Mouse (Mus musculus): ENCODE measurements at regions not wholly inside any gene's neighbourhood (a gene's known extent, or its start where the extent isn't known, plus 50 kb on each side); places are given as distances from the start of the nearest gene placed in this dataset.
A peak's percentile ranks its signal among the peaks of the same experiment; 100 is the strongest.

DNA sequence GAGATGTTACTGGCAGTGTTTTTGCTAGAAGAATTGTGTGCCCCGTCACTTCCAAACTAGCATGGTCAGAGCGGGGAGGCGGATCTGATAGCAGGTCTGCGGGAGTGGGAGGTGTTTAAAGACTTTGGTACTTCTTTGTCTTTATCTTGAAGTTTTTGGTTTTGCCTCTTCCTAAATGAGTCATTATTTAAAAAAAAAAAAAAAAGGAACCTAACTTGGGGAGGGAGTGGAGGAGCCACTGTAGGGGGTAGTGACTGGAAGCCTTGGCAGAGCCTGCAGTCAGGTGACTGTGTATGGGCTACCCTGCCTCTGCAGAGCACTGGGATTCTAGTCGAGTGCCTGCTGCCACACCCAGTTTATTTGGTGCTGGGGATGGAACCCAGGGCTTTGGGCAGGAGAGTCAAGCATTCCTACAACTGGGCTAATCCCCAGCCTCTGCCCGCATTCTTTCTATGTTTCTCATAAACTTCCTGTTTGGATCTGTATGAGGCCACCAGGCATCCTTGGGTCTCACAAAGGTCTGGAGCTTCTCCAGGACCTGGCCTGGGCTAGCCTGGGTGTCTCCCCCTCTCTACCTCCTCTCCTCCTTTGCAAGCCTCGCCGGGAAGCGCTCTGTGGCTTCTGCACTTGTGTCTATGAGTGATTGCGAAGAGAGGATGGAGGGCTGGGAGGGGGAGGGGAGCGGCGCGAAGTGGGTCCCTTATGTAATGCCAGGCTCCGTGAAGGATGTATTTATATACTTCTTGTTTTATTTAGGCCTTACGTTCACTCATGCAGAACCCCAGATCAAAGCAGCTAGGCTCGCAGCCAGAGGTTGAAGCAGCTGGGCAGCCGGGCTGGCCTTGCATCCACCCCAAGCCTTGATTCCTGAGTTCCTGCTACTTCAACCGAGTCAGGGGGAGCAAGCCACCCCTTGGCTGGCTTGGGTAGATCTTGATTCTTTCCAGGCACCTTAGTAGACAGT, 143.1 kb upstream of the Mrps10 start:
- peak; percentile 14 for DNase-seq (ENCODE audit: low spot score)

DNA sequence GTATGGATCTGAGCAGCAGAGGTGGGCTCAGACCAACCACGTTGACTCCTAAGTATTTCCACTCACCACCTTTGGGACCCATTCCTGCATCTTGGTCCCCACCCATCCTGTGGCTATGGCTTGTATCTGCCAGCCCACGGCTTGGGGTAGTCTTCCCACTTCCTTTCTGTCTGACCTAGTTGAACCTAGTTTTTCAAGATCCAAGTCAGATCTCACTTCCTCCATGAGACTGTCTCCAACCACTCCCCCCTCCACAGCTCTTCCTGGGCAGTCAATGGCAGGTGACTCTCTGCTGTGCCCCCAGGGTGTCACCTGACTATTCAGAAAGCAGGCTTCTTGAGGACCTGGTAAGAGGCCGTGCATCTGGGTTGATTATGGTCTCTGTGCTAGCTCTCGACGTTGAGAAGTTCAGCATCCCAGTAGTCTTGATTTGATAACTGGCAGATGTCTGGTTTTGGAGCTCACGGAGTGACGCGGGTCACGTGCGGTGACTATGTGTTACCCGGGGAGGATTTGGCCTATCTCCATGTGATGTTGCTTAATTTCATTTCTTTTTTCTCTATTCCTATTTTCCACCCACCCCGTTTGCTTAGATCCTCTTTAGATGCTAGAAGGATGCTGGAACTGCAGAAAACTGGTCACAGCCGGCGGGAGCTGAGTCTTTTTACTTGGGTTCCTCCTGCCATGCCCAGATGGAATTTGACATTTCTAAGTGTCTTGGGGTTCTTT, 147.5 kb upstream of the Mrps10 start:
- peak; percentile 18 for DNase-seq (ENCODE audit: low spot score)

DNA sequence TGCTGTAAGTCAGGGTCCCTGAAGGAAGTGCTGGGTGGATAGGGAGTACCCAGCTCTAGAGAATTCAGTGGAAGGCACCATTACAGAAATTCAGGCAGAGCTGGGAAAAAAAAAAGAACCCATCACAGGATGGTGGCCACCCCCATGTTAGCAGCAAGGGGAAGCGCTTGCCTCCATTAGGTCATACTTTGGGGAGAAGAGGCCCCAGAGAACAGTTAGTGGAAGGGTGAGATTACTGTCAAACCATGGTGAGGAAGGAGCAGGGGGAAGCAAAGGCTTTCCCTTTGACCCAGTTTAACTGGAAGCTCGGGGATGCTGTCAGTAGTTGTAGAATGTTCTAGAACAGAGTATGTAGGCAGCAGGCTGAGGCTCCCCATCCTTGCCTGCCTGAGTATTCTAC, 148.8 kb upstream of the Mrps10 start:
- DNase-seq (ENCODE audit: low spot score): no peak

DNA sequence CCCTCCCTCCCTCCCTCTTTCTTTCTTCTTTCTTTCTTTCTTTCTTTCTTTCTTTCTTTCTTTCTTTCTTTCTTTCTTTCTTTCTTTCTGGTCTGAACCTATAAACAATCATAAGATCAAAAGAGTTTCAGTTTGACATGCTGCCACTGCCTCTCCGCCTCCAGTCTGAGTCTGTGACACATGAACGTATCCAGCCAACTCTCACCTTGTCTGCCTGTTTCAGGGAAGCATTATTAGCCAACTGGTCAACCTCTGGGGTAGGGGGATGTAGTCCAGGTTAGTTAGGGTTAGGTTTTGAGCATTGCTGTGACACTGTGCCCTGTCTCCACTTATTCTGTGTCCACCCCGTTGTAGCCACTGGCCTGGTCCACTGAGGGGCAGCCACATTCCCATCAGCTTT, 152.2 kb upstream of the Mrps10 start:
- no peak for DNase-seq (ENCODE audit: low spot score)

DNA sequence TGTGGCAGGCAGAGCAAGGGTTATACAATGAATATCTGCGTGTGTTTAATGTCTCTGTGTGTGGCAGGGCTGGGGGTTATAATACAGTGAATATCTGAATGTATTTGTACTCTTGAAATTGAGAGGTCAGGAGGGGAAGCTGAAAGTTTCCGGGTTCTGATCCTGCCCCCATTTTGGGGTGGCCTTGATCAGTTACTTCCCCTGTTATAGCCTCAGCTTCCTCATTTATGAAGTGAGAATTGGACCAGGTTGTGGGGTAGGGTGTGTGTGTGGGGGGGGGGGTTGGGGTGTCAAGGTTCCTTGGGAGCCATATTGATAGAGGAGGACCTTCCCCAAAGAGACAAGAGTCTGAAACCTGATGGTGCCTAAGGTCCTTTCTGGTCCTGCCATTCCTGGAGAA, 152.8 kb upstream of the Mrps10 start:
- DNase-seq (ENCODE audit: low spot score): no peak

DNA sequence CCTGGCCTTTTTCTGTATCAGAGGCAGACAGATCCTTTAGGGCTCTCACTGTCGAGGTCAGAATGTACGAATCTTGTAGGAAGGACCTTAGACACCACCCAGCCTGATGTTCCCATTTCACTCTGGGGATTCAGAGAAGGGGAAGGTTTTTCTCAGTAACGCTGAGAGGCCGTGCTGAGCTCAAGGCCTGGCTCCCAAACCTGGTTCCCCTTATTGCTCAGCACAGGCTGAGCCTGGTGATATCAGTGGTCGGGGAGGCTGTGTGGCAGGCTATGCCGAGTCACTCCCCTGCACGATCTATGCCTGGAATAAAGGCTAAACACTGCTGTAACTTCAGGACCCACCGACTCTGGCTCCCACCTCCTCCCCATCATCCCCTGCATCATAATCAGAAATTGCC, 154.6 kb upstream of the Mrps10 start:
- DNase-seq (ENCODE audit: low spot score): peak; percentile 23

DNA sequence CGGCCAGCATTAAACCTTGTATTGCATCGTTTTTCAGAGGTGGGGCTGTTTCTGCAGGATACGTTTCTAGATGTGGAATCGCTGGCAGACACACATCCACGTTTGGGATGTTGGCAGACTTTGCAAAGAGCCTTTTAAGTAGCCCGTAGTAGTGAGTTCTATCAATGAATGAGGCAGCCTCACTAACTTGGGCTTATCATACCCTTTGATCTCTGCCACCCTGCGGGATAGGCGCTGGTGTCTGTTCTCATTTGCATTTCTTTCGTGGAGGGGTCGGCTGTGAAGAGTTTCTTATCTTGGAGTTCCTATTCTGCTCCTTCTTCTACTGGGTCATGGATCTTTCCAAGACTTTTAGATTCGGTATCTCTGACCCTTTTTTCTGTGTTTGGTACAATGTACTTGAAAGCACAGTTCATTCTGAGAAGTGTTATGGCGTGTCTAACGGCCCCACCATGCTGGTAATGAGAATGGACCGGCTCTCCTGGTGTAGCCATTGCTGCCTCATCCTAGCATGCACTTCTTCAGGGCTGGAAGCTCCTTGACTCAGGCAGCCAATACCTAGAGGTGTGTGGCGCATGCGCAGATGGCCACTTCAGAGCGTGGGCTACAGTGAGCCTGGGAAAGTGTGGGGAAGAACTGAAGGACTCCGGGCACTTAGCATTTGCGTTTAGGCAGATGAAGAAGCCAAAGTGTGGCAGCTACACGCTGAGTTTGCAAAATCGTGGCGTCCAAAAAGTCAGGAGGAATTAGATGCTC, 158.1 kb upstream of the Mrps10 start:
- no peak for DNase-seq (ENCODE audit: low spot score)

DNA sequence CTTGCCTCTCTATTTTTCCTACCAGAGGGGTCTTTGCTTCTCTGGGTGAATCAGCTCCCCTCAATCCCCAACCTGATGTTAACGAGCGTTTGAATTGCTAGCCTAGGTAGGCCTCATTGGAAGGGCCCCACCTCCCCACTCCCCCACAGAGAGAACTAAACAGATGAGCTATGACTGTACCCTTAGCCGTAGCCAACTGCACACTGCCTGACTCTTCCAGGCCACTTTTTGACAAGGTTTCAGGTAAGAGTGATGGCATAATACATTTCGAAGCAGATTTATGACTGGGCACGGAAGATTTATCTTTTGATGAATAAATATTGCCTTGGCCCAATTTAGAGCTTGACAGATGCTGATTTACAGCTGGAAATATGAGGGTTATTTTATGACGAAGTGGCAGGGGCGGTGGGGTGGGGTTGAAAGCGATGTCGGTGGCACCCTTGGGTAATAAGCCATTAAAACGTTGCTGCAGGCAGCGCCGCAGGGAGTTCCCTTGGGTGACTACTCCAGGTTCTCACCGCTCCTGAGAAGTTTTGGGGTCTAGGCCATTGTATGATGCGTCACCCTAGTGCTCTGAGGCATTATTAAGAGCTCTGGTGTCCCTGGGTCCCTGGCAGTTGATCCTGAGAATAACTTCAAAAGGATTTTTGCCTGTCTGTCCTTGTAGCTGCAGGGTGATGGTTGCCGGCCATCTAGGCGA, 159.7 kb upstream of the Mrps10 start:
- DNase-seq (ENCODE audit: low spot score): no peak

DNA sequence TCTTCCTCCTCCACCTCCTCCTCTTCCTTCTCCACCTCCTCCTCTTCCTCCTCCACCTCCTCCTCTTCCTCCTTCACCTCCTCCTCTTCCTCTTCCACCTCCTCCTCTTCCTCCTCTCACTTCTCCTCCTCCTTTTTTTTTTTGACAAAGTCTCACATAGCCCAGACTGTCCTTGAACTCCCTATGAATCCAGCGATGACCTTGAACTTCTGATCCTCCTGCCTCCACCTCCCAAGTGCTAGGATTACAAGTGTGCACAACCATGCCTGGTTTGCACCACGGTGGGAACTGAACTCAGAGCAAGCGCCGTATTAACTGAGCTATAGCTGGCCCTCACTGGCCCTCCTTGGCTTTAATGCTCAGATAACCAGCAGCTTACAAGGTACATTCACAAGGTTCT, 161.2 kb upstream of the Mrps10 start:
- no peak for DNase-seq (ENCODE audit: low spot score)

DNA sequence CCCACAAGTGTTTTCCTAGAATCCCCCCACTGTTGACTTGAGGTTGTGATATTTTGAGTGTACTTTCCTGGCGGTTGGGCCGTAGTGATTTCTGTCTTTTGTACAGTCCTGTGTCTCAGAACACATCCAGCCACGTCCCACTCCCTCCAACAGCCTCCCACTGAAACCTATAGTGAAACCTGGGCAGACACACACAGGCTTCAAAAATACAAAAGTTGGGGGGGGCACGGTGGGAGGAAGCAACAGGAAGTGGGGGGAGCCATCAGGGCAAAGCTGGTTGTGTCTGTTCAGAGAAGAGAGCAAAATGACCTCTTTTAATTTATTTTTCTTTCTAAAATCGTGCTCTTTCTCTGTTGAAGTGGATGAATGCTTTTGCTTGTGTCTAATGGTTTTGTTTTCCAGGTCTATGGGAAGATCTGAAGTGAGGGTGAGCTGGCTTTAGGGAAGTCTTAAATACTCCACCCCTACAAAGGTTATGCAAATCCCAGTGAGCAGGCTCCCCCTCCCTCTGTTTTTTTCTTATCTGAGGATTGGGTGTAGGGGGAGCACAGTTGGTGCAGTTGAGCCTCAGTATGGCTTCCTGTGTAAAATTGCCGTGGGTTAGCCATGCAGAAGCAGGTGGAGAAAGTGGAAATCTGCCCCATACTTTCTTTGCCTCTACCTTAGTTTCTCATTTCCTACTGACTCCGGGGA, 164.1 kb upstream of the Mrps10 start:
- no peak for DNase-seq (ENCODE audit: low spot score)

DNA sequence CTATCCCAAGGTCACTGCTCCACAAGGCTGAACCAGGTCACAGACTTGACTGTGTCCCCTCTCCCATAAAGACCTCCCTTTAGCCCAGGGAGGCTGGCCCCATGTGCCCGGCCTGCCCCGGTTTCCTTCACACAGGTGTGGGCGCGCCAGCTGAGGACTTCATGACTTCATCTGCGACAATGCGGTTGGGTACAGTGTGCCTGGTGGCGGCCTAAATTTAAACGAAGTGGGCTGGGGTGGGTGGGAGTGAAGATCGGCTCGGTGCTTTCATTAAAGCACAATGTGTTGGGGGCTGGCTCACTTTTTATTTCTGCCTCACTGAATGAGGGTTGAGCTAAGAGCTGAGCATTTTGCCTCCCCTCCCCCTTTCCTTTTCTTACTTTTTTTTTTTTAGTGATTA, 169.5 kb upstream of the Mrps10 start:
- DNase-seq (ENCODE audit: low spot score): no peak

DNA sequence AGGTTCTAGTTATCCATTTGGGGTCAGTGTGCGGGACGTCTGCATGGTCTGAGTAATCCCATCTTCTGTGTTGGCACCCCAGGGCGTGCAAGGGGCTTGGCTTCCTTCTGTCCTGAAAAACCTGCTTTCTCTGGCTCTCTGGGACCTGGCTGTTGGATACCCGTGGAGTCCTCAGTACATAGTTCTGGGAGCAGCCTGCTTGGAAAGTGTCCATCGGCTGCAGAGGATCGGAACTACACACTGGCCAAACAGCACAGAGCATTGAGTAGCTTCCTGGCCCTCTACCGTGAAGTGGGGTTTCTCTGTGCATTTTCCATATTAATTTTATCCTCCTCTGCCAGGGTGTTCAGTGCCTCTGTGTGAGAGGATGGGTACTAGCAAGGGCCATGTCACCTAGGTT, 170.7 kb upstream of the Mrps10 start:
- DNase-seq (ENCODE audit: low spot score): no peak

DNA sequence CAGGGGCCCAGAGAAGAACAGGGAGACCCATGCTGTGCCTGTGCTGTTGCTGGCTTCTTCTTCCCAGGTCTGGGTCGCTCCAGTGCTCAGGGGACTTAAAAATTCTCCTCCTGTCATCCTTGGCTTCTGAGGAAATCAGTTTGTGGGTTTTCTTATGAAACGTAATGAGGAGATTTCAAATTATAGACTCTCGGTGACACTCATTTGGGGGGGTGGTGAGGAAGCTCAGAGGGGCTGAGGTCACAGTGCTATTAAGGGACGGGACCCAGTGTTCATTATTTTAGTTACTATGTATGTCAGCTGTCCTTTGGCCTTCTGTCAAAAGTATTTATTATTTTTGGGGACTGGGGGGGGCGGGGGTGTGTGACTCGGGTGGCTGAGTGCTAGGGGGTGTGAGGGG, 171.7 kb upstream of the Mrps10 start:
- no peak for DNase-seq (ENCODE audit: low spot score)

DNA sequence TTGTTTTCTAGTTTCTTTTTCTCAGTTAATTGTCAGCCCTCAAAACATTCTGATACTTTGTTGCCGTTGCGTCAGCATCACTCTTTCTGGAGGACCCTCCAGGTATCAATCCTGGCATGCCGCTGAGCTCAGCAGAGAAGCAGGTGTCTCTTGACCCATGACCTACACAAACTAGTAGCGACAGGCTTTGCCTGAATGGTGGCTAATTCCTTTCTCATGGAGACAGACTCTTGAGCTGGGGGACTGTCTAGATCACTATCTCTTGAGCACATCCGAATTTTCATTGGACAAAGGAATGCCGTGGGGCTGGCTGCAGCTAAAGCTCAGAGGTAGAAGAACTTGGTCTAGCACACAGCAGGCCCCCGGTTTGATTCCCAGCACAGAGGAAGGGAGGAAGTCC, 172.7 kb upstream of the Mrps10 start:
- no peak for DNase-seq (ENCODE audit: low spot score)

DNA sequence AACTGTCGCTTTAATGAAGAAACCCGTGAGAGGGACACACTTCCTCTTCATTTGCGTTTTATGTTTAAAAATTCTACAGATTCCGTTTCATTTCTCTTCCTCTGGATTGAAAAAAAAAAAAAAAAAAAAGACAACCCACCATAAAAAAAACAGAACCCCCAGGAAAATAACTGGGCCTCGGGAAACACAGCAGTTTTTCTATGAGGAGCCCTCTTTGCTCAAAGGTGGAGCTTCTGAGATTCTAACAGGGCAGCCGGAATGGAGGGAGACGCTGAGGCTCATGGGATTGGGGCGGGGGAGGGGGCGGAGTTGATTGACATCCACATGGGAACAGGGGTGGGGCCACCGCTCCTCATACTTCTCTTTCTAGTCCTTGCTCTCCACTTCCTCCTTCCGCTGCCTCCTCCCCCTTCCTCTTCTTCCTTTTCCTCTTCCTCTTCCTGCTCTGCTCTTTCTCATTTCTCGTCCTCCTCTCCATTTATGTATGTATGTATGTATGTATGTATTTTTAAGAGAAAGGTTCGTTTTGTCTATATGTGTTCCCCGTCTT, 174.1 kb upstream of the Mrps10 start:
- no peak for DNase-seq (ENCODE audit: low spot score)

DNA sequence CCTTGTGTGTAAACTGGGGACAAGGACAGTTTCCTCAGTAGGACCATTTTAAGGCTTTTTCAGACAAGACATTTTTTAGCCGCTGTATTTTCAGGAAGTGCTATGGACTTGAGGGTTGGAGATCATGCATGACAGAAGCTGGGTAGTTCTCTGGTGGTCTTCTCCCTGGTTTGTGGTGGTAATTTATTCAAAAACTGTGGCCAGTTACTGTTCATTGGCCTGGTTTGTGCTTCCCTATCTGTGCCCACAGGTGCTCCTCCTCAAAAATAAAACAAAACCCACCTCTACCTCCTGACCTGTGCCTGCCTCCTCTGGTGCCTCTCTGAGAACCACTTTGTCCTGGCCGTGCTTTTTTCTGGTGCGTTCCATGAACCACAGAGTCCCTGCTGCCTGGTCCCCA, 177.3 kb upstream of the Mrps10 start:
- no peak for DNase-seq (ENCODE audit: low spot score)

DNA sequence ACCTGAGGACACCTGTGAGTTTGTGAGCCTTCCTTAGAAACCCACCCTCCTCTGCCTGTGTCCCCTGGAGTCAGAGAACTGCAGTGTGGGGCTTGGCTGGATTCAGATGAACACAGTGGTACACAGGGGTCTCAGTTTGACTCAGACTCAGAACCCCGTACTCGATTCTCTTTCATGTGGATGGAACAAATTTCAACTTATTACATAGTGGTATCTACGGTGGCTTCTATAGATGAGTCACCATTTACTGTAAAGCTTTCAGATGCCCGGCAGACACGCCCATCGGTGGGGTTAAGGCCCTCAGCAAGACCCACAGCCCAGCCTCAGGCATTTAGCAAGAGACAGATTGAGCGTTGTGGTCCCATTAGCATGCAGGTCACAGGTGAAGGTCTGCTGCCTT, 178.9 kb upstream of the Mrps10 start:
- no peak for DNase-seq (ENCODE audit: low spot score)

DNA sequence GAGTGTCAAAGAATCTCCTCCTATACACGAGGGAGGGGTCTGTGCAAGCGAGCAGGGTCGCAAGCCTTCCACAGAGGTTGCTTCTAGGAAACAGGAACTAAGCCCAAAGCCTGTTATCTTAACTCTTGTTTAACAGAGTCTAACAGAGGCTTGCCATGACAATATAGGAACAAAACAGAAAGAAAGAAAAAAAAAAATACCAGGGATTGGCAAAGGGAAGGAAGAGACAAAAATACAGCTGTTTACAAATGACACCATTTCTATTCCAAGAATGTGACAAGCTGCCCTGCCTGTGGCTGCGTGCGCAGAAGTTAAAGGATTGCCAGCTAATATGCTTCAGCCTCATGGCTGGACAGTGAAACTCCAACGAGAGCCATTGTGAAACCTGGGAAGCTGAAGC, 173.8 kb upstream of the Ubr2 start:
- peak; percentile 63 for DNase-seq (ENCODE audit: low spot score)

DNA sequence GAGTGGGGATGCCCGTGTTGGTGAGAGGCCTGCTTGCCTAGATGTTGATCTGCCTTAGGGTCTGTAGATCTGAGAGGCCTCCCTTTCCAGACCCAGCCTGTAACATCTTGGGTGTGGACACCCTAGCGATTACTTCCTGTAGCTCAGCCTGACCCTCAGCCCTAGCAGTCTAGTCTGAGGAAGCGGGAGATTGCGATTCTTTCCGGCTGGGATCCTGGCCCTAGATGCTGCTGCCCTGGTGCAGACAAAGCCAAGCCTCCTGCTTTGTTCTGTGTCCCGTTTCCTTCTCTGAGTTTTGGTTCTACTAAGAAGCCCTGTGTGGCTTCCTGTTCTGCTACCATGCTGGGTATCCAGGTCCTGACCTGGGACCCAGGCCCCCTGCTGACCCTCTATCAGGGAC, 171.8 kb upstream of the Ubr2 start:
- peak; percentile 80 for DNase-seq (ENCODE audit: low spot score)

DNA sequence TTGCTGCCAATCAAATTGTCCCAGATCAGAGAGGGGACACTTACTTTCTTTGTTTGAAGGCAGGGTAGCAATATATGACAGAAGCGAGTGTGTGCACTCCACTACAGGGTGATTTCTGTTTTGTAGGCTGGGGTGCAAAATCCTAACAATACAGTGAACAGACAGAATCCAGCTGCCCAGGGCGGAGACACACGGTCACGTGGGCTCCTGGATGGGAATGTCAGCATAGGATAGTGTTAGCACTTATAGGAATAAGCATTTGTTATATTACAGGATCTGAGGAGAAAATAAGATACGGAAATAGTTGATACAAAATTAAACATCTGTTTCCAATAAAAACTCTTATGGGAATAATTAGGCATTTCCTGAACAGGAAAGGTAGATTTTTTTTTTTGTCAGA, 169.1 kb upstream of the Ubr2 start:
- no peak for DNase-seq (ENCODE audit: low spot score)

DNA sequence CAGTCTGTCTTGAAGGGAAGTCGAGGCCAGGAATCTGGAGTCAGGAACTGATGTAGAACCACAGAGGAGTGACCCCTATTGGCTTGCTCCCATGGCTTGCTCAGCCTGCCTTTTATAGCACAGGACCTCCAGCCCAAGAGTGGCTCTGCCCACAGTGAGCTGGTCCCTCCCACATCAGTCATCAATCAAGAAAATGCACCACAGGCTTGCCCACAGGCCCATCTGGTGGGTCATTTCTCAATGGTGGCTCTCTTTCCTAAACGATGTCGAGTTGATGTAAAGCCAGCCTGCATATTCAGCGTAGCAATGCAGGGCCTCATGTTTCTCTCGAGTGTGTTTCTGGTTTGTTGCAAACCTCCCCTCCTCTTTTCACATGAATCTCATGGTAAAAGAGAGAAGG, 168.3 kb upstream of the Ubr2 start:
- no peak for DNase-seq (ENCODE audit: low spot score)
